Mouse (Mus musculus) heart, embryonic 15.5 days (tissue): Measurements from ENCODE around the gene Cdc40. TPM values are rescaled to one million over a fixed set of nuclear protein-coding genes. Genes with fewer than 3 reads are reported as not detected.
"Not testable (repeated sequence)": the region's sequence is repeated elsewhere in the genome, so short reads cannot be mapped to it uniquely, and the experiment has no call there.

Experiments used
- ATAC-seq: fragments of 200-750 bp; cut with Nextera tagmentation; replicated peaks from 2 replicates; pipeline ENCODE4 v1.8.0; 2017; ENCODE audit warnings: low read depth, moderate TSS enrichment; ENCODE audit not compliant: insufficient number of reproducible peaks, insufficient read depth, low FRiP score
- H3K27ac ChIP-seq: fragments of 300-500 bp; sonication (generic); 2 replicates; pipeline ENCODE4 v1.5.1; 2015; ENCODE audit warnings: mild to moderate bottlenecking, inconsistent platforms
- H3K27me3 ChIP-seq: fragments of 300-500 bp; sonication (generic); 2 replicates; pipeline ENCODE4 v1.6.1; 2015; ENCODE audit warnings: inconsistent platforms
- H3K36me3 ChIP-seq: fragments of 300-500 bp; sonication (generic); 2 replicates; pipeline ENCODE4 v1.6.1; 2015; ENCODE audit warnings: mild to moderate bottlenecking, inconsistent platforms
- H3K4me1 ChIP-seq: fragments of 300-500 bp; sonication (generic); replicated peaks from 2 replicates; pipeline ENCODE4 v1.6.1; 2015; ENCODE audit warnings: inconsistent platforms
- H3K4me2 ChIP-seq: fragments of 300-500 bp; sonication (generic); 2 replicates; pipeline ENCODE4 v1.6.1; 2015; ENCODE audit warnings: inconsistent platforms, mild to moderate bottlenecking, moderate library complexity
- H3K4me3 ChIP-seq: fragments of 300-500 bp; sonication (generic); 2 replicates; pipeline ENCODE4 v1.5.1; 2015; ENCODE audit warnings: mild to moderate bottlenecking, inconsistent platforms
- H3K9ac ChIP-seq: fragments of 300-500 bp; sonication (generic); 2 replicates; pipeline ENCODE4 v1.6.1; 2015; ENCODE audit warnings: mild to moderate bottlenecking, inconsistent platforms
- H3K9me3 ChIP-seq: fragments of 300-500 bp; sonication (generic); replicated peaks from 2 replicates; pipeline ENCODE4 v1.6.1; 2016; ENCODE audit warnings: inconsistent platforms
- WGBS: fragments of 180-500 bp; shearing (Covaris S2); methylation state at CpG from one replicate; pipeline ENCODE4 v1.1.7; 2015; ENCODE audit warnings: mixed read lengths; 5-methylcytosine and 5-hydroxymethylcytosine counted together
- polyA plus RNA-seq: library from polyadenylated mRNA; unstranded; fragments of >200 nt; fragmentation: Nextera tagmentation; extraction: Ambion mirVana; gene quantifications from 2 replicates; pipeline ENCODE4 v1.2.1, GENCODE M21; 2015

Cdc40 gene
- polyA plus RNA-seq, 1 experiment from 2014 or later, result 22.0 TPM

DNA sequence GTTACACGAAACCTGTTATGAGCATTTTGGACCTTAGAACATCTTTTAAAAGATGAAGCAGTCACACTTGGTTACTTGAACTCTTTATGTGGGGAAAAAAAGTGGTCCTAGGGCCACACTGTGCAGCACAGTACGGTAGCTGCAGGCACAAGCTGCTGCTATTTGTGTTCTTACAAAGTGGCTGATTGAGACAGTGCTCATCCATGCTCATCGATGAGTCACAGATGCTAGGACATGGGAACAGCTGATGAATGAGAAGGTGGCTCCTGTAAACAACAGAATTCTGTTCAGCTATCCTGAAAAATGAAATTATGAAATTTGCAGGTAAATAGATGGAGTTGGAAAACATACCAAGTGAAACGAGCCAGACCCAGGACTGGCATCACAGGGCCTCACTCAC is 55.4 kb downstream of the Cdc40 start:
- H3K9ac ChIP-seq, result no peak overlapping the region
- H3K4me1 ChIP-seq, result no peaks in the 10 kb centered on the region
- ATAC-seq, result no peak
- H3K27me3 ChIP-seq, result no peaks in the 10 kb centered on the region
- no peak overlapping the region for H3K4me2 ChIP-seq
- H3K27ac ChIP-seq, result no peak overlapping the region
- H3K9me3 ChIP-seq, result no peaks in the 10 kb centered on the region
- no peak overlapping the region for H3K4me3 ChIP-seq
- WGBS, result 90% methylated on average over 4 of the region's 4 CpGs
- peaks cover 8% of the 10 kb centered on the region for H3K36me3 ChIP-seq

DNA sequence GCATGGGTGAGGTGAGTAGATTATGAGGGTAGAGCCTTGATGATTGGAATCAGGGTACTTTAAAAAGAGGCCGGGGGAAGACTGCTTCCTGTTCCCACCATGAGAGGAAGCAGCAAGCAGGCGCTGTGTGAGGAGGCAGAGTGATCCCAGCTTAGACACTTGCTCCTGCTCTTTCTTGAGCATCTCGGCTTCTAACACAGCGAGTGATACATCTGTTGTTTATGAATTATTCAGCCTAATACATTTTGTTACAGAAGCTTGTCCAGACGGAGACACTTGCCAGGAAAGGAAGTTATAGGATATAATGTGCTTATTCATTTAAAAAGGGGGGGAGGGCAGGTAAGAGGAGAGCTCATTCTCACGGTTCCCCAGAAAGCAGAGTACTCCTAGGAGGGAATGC is 57.2 kb downstream of the Cdc40 start:
- H3K9ac ChIP-seq, result no peak overlapping the region
- H3K27ac ChIP-seq, result no peak overlapping the region
- no peaks in the 10 kb centered on the region for H3K27me3 ChIP-seq
- no peak overlapping the region for H3K4me2 ChIP-seq
- no peak overlapping the region for H3K4me3 ChIP-seq
- ATAC-seq, result no peak
- WGBS, result 72% methylated on average over 6 of the region's 6 CpGs
- H3K9me3 ChIP-seq, result no peaks in the 10 kb centered on the region
- H3K4me1 ChIP-seq, result no peaks in the 10 kb centered on the region
- H3K36me3 ChIP-seq, result peaks cover 5% of the 10 kb centered on the region; the same call in 1 of the 2 replicates

DNA sequence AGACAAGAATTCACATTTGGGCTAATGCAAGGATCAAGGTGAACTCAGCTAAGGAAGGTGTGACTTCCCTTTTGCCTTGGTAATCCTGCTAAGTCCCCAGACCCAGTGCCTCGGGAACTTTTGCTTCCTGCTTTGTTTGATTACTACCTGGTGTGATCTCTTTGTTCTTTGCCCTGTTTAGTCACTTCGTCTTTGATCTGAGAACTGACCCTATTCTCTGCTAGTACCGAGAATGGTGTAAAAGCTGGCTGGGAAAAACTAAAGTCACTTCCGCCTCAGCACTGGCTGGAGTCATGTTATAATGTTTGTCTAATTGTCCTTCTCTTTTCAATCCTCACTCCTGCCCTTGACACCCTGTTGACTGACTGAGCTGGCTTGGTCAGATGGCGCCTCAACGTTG is 66.6 kb downstream of the Cdc40 start:
- Histone ChIP-seq H3K36me3 (no peaks in the 10 kb centered on the region), H3K4me3 (no peak overlapping the region), H3K9ac (no peak overlapping the region), H3K4me2 (no peak overlapping the region), H3K27ac (no peak overlapping the region), H3K9me3 (no peaks in the 10 kb centered on the region), H3K4me1 (no peaks in the 10 kb centered on the region), H3K27me3 (no peaks in the 10 kb centered on the region)
- ATAC-seq, result no peak
- WGBS, result 59% methylated on average over 6 of the region's 6 CpGs

GRCm38 (mm10) chr10:40813627-40814026 is 69.5 kb downstream of the Cdc40 start:
- H3K4me3 ChIP-seq, result no peak overlapping the region
- no peaks in the 10 kb centered on the region for H3K4me1 ChIP-seq
- H3K4me2 ChIP-seq, result no peak overlapping the region
- H3K36me3 ChIP-seq, result no peaks in the 10 kb centered on the region
- ATAC-seq, result no peak
- H3K9ac ChIP-seq, result no peak overlapping the region
- H3K27ac ChIP-seq, result no peak overlapping the region
- no peaks in the 10 kb centered on the region for H3K27me3 ChIP-seq
- H3K9me3 ChIP-seq, result no peaks in the 10 kb centered on the region
- WGBS, result 67% methylated on average over 4 of the region's 4 CpGs

GRCm38 (mm10) chr10:40809411-40809910 is 73.7 kb downstream of the Cdc40 start:
- not testable (repeated sequence) for ATAC-seq
- WGBS, result 45% methylated on average over 5 of the region's 5 CpGs

DNA sequence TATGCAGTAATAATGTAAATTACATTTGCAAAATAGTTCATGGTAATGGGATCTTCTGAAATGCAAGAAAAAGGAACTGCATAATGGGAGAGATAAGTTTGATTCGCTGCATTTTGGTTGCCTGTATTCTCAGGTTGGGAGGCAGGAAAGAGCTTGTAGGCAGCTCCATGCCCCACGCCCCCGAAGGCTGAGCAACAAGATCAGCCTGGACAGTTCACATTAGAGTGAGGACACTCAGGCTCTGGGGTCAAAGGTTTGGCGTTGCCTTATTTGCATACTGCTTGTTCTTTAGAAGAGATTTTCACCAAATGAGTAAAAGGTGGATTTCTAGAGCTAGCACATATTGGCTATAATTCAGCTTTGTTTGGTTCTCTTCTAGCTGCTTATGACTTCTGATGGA is 76.9 kb downstream of the Cdc40 start:
- Histone ChIP-seq H3K4me1 (no peaks in the 10 kb centered on the region), H3K27ac (no peak overlapping the region), H3K36me3 (no peaks in the 10 kb centered on the region), H3K27me3 (no peaks in the 10 kb centered on the region), H3K4me3 (no peak overlapping the region), H3K9ac (no peak overlapping the region), H3K9me3 (no peaks in the 10 kb centered on the region), H3K4me2 (no peak overlapping the region)
- ATAC-seq, result no peak
- 83% methylated on average over 4 of the region's 4 CpGs for WGBS

More at GRCm38 (mm10) chr10:40809411-40809910, 73.7 kb downstream of the Cdc40 start:
- H3K4me2 ChIP-seq, H3K4me1 ChIP-seq, H3K9ac ChIP-seq, H3K36me3 ChIP-seq, H3K9me3 ChIP-seq, H3K27me3 ChIP-seq, H3K4me3 ChIP-seq, H3K27ac ChIP-seq: not testable (repeated sequence)

GRCm38 (mm10) chr10:40805221-40805620 is 77.9 kb downstream of the Cdc40 start:
- H3K27ac ChIP-seq, result no peak overlapping the region
- H3K36me3 ChIP-seq, result no peaks in the 10 kb centered on the region
- ATAC-seq, result no peak
- no peaks in the 10 kb centered on the region for H3K27me3 ChIP-seq
- WGBS, result 85% methylated on average over 1 of the region's 1 CpGs
- no peaks in the 10 kb centered on the region for H3K9me3 ChIP-seq
- H3K4me1 ChIP-seq, result no peaks in the 10 kb centered on the region
- H3K4me2 ChIP-seq, result no peak overlapping the region
- no peak overlapping the region for H3K9ac ChIP-seq
- no peak overlapping the region for H3K4me3 ChIP-seq

- Histone ChIP-seq H3K27me3 (no peaks in the 10 kb centered on the region), H3K4me3 (no peak overlapping the region), H3K9ac (no peak overlapping the region), H3K27ac (no peak overlapping the region), H3K9me3 (no peaks in the 10 kb centered on the region), H3K4me2 (no peak overlapping the region), H3K36me3 (no peaks in the 10 kb centered on the region), H3K4me1 (no peaks in the 10 kb centered on the region)
- WGBS, result 81% methylated on average over 3 of the region's 3 CpGs
- no peak for ATAC-seq
Measured at GRCm38 (mm10) chr10:40792115-40792514, 91.0 kb downstream of the Cdc40 start.

DNA sequence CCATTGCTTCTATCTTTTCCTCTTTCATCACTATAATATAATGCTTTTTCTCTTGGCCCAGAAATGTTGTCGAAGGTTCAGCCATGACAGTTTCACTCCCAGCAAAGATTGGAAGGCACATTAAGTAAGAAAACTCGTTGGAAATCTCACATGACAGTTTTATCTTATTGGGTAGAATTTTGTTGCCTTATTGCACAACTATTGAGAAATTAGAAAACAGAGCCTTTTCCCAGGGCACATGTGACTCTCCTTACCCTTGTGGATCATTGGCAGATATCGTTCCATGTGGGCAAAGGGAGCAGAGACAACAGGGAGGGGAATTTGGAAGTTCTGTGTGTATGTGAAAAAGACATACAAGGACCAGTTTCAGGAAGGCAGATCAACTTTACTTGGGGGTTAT is 92.7 kb downstream of the Cdc40 start:
- no peak overlapping the region for H3K27ac ChIP-seq
- H3K4me1 ChIP-seq, result no peaks in the 10 kb centered on the region
- no peak overlapping the region for H3K9ac ChIP-seq
- 72% methylated on average over 3 of the region's 3 CpGs for WGBS
- ATAC-seq, result no peak
- H3K9me3 ChIP-seq, result no peaks in the 10 kb centered on the region
- H3K4me3 ChIP-seq, result no peak overlapping the region
- no peaks in the 10 kb centered on the region for H3K27me3 ChIP-seq
- H3K36me3 ChIP-seq, result no peaks in the 10 kb centered on the region
- no peak overlapping the region for H3K4me2 ChIP-seq

Other genes starting within 250 kb of the Cdc40 start
- 2.9 and 3.0 TPM in 2 replicates for gene Mettl24, start 200.0 kb downstream of the Cdc40 start, polyA plus RNA-seq
- 9.6 and 10.5 TPM in 2 replicates for gene Wasf1, start 164 bp upstream of the Cdc40 start, polyA plus RNA-seq
- not detected in 2 replicates for gene Gpr6, start 189.0 kb upstream of the Cdc40 start, polyA plus RNA-seq